Mouse (Mus musculus) hindbrain, embryonic 16.5 days (tissue): ENCODE data around the gene Tulp3. TPM values are rescaled to one million over a fixed set of nuclear protein-coding genes. Genes with fewer than 3 reads are reported as not detected.
A peak's percentile ranks its signal among the peaks of the same experiment; 100 is the strongest.
"Not testable (repeated sequence)": the region's sequence is repeated elsewhere in the genome, so short reads cannot be mapped to it uniquely, and the experiment has no call there.

ENCODE experiments used
- ATAC-seq: fragments of 200-750 bp; cut with Nextera tagmentation; 2 replicates; pipeline ENCODE4 v1.8.0; 2017; ENCODE audit warnings: moderate TSS enrichment, moderate library complexity
- H3K27ac ChIP-seq: fragments of 300-500 bp; sonication (generic); 2 replicates; pipeline ENCODE4 v1.5.1; 2014; ENCODE audit warnings: low read depth, mild to moderate bottlenecking, control low read depth, low read length, moderate library complexity
- H3K27me3 ChIP-seq: fragments of 300-500 bp; sonication (generic); replicated peaks from 2 replicates; pipeline ENCODE4 v1.6.1; 2014; ENCODE audit warnings: low read length; ENCODE audit not compliant: control insufficient read depth, insufficient read depth
- H3K36me3 ChIP-seq: fragments of 300-500 bp; sonication (generic); 2 replicates; pipeline ENCODE4 v1.6.1; 2014; ENCODE audit warnings: mild to moderate bottlenecking, low read length, moderate library complexity, mixed read lengths; ENCODE audit not compliant: control insufficient read depth, insufficient read depth
- H3K4me1 ChIP-seq: fragments of 300-500 bp; sonication (generic); 2 replicates; pipeline ENCODE4 v1.6.1; 2014; ENCODE audit warnings: low read depth, low read length; ENCODE audit not compliant: control insufficient read depth, insufficient read depth
- H3K4me2 ChIP-seq: fragments of 300-500 bp; sonication (generic); 2 replicates; pipeline ENCODE4 v1.6.1; 2014; ENCODE audit warnings: mild to moderate bottlenecking, low read length, control low read depth, moderate library complexity
- H3K4me3 ChIP-seq: fragments of 300-500 bp; sonication (generic); 2 replicates; pipeline ENCODE4 v1.5.1; 2014; ENCODE audit warnings: mild to moderate bottlenecking, low read length, control low read depth, moderate library complexity
- H3K9ac ChIP-seq: fragments of 300-500 bp; sonication (generic); 2 replicates; pipeline ENCODE4 v1.6.1; 2014; ENCODE audit warnings: low read depth, mild to moderate bottlenecking, control low read depth, low read length, moderate library complexity
- H3K9me3 ChIP-seq: fragments of 300-500 bp; sonication (generic); 2 replicates; pipeline ENCODE4 v1.6.1; 2014; ENCODE audit warnings: mild to moderate bottlenecking, low read length, moderate library complexity; ENCODE audit not compliant: control insufficient read depth
- WGBS: fragments of 180-500 bp; shearing (Covaris S2); extraction: QIAGEN DNeasy Blood & Tissue Kit; methylation state at CpG from one replicate; pipeline ENCODE4 v1.1.7; 2014; 5-methylcytosine and 5-hydroxymethylcytosine counted together
- polyA plus RNA-seq: library from polyadenylated mRNA; unstranded; fragments of >200 nt; fragmentation: Nextera tagmentation; extraction: Ambion mirVana; gene quantifications from 2 replicates; pipeline ENCODE4 v1.2.1, GENCODE M21; 2015

Tulp3 gene
- polyA plus RNA-seq, 1 experiment from 2014 or later, result 17.7 TPM

- H3K27ac ChIP-seq, result peak overlapping the region; percentile 53
- peak; percentile 58; the same call in 1 of the 2 replicates for ATAC-seq
Measured at GRCm38 (mm10) chr6:128338876-128339275, 16.8 kb downstream of the Tulp3 start.

GRCm38 (mm10) chr6:128337467-128337866 lies 18.2 kb downstream of the Tulp3 start:
- Histone ChIP-seq H3K27me3 (no peaks in the 10 kb centered on the region), H3K36me3 (peaks cover 17% of the 10 kb centered on the region), H3K27ac (no peak overlapping the region), H3K4me2 (no peak overlapping the region), H3K4me3 (no peak overlapping the region), H3K4me1 (peaks cover 3% of the 10 kb centered on the region; the same call in 1 of the 2 replicates), H3K9me3 (no peaks in the 10 kb centered on the region), H3K9ac (no peak overlapping the region)
- WGBS, result 72% methylated on average over 7 of the region's 7 CpGs
- no peak for ATAC-seq

More at GRCm38 (mm10) chr6:128338876-128339275, 16.8 kb downstream of the Tulp3 start:
- Histone ChIP-seq H3K9me3 (no peaks in the 10 kb centered on the region), H3K9ac (no peak overlapping the region), H3K36me3 (peaks cover 12% of the 10 kb centered on the region), H3K4me1 (peaks cover 3% of the 10 kb centered on the region; the same call in 1 of the 2 replicates), H3K4me3 (no peak overlapping the region), H3K4me2 (no peak overlapping the region), H3K27me3 (no peaks in the 10 kb centered on the region)
- 39% methylated on average over 5 of the region's 5 CpGs for WGBS

- peak overlapping the region; percentile 16; the same call in 1 of the 2 replicates for H3K27ac ChIP-seq
Measured at GRCm38 (mm10) chr6:128334397-128335124, 21.1 kb downstream of the Tulp3 start.

GRCm38 (mm10) chr6:128318317-128318716 lies 37.3 kb downstream of the Tulp3 start:
- ATAC-seq, result peak; percentile 67; the same call in 1 of the 2 replicates
- WGBS, result 7% methylated on average over 4 of the region's 4 CpGs

More at GRCm38 (mm10) chr6:128334397-128335124, 21.1 kb downstream of the Tulp3 start:
- Histone ChIP-seq H3K4me3 (no peak overlapping the region), H3K4me2 (no peak overlapping the region), H3K36me3 (peaks cover 30% of the 10 kb centered on the region), H3K27me3 (no peaks in the 10 kb centered on the region), H3K4me1 (peaks cover 3% of the 10 kb centered on the region; the same call in 1 of the 2 replicates), H3K9ac (no peak overlapping the region), H3K9me3 (no peaks in the 10 kb centered on the region; the same call in 1 of the 2 replicates)
- ATAC-seq, result peak; percentile 79
- 24% methylated on average over 12 of the region's 12 CpGs for WGBS

DNA sequence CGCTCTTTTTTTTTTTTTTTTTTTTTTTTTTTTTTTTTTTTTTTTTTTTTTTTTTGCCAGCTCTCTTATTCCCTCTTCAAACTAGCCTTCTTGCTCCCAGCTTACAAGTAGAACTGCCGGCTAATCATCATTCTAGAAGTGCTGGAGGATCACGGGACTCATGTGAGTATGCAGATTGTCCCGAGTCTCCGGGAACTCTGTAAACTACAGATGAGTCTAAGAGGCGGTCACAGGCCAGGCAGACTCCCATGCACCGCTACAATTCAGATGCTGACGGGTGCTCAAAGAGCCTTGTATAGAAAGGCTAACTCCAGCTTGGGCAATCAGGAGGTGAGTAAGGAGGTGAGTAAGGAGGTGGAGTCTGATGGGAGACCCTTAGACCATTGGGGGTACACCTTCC lies 40.1 kb downstream of the Tulp3 start:
- no peaks in the 10 kb centered on the region for H3K27me3 ChIP-seq
- H3K36me3 ChIP-seq, result no peaks in the 10 kb centered on the region
- H3K4me3 ChIP-seq, result no peak overlapping the region
- no peak overlapping the region for H3K4me2 ChIP-seq
- no peaks in the 10 kb centered on the region for H3K4me1 ChIP-seq
- H3K9ac ChIP-seq, result no peak overlapping the region
- WGBS, result 78% methylated on average over 8 of the region's 8 CpGs
- no peak for ATAC-seq
- no peaks in the 10 kb centered on the region for H3K9me3 ChIP-seq
- H3K27ac ChIP-seq, result no peak overlapping the region

More at GRCm38 (mm10) chr6:128318317-128318716, 37.3 kb downstream of the Tulp3 start:
- Histone ChIP-seq H3K36me3 (peaks cover 15% of the 10 kb centered on the region), H3K4me2 (no peak overlapping the region), H3K27ac (no peak overlapping the region), H3K4me1 (no peaks in the 10 kb centered on the region), H3K4me3 (no peak overlapping the region), H3K9me3 (no peaks in the 10 kb centered on the region), H3K9ac (no peak overlapping the region), H3K27me3 (no peaks in the 10 kb centered on the region)

DNA sequence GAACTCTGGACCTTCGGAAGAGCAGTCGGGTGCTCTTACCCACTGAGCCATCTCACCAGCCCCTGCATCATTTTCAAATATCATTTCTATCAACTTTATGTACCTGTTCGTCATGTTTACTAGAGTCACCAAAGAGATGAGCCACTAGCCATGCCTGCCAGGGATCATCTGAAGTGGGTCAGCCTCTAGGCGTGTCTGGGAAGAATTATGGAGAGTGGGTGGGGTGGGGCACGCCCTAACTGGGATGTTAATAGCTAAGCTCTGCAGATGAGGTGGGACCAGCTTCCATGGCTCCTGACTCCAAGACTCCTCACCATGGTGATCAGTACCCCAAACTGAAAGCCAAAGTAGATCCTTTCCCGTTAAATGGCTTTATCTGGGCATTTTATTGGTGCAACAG lies 40.9 kb downstream of the Tulp3 start:
- Histone ChIP-seq H3K4me1 (no peaks in the 10 kb centered on the region), H3K9ac (no peak overlapping the region), H3K27ac (no peak overlapping the region), H3K4me3 (no peak overlapping the region), H3K9me3 (no peaks in the 10 kb centered on the region), H3K4me2 (no peak overlapping the region), H3K27me3 (no peaks in the 10 kb centered on the region), H3K36me3 (no peaks in the 10 kb centered on the region)
- WGBS, result 93% methylated on average over 6 of the region's 6 CpGs
- no peak for ATAC-seq

DNA sequence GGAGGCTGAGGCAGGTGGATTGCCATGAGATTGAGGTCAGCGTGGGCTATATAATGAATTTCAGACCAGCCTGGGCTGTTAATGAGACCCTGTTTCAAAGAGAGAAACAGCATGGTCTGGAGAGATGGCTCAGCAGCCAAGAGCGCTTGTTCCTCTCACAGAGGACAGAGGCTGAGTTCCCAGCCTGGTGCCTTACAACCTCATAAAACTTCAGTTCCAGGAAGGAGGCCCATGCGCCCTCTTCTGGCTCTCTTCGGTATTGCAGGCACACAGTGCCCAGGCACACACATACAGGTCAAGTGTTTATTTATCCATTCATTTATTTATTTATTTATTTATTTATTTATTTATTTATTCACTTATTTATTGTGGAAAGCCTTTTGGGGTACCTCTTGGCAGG lies 47.3 kb downstream of the Tulp3 start:
- Histone ChIP-seq H3K9ac (no peak overlapping the region), H3K27me3 (no peaks in the 10 kb centered on the region), H3K4me1 (no peaks in the 10 kb centered on the region), H3K9me3 (no peaks in the 10 kb centered on the region), H3K4me3 (no peak overlapping the region), H3K4me2 (no peak overlapping the region), H3K27ac (no peak overlapping the region), H3K36me3 (no peaks in the 10 kb centered on the region)
- 26% methylated on average over 4 of the region's 4 CpGs for WGBS
- ATAC-seq, result peak; percentile 37; the same call in 1 of the 2 replicates

GRCm38 (mm10) chr6:128304801-128305200 lies 50.9 kb downstream of the Tulp3 start:
- WGBS, result 87% methylated on average over 4 of the region's 4 CpGs
- H3K36me3 ChIP-seq, result no peaks in the 10 kb centered on the region
- H3K9me3 ChIP-seq, result no peaks in the 10 kb centered on the region
- peaks cover 3% of the 10 kb centered on the region for H3K4me1 ChIP-seq
- H3K27ac ChIP-seq, result no peak overlapping the region
- peaks cover 12% of the 10 kb centered on the region for H3K27me3 ChIP-seq
- no peak overlapping the region for H3K4me3 ChIP-seq
- no peak overlapping the region for H3K4me2 ChIP-seq
- ATAC-seq, result no peak
- H3K9ac ChIP-seq, result no peak overlapping the region

GRCm38 (mm10) chr6:128302640-128303039 lies 53.0 kb downstream of the Tulp3 start:
- 72% methylated on average over 3 of the region's 3 CpGs for WGBS
- not testable (repeated sequence) for H3K27ac ChIP-seq, H3K4me1 ChIP-seq, H3K9ac ChIP-seq, ATAC-seq, H3K4me2 ChIP-seq, H3K9me3 ChIP-seq, H3K4me3 ChIP-seq, H3K36me3 ChIP-seq
- peaks cover 29% of the 10 kb centered on the region for H3K27me3 ChIP-seq
